Mouse (Mus musculus) heart, embryonic 16.5 days (tissue): ENCODE measurements at regions not wholly inside any gene's neighbourhood (a gene's known extent, or its start where the extent isn't known, plus 50 kb on each side); places are given as distances from the start of the nearest gene placed in this dataset.

Experiments
- ATAC-seq: fragments of 200-750 bp; cut with Nextera tagmentation; replicated peaks from 2 replicates; pipeline ENCODE4 v1.8.0; 2017; ENCODE audit warnings: moderate number of reproducible peaks; ENCODE audit not compliant: insufficient read depth, low FRiP score; ENCODE audit errors: extremely low read depth
- H3K27ac ChIP-seq: fragments of 300-500 bp; sonication (generic); 2 replicates; pipeline ENCODE4 v1.5.1; 2014; ENCODE audit warnings: mild to moderate bottlenecking, low read length, control low read depth, moderate library complexity
- H3K27me3 ChIP-seq: fragments of 300-500 bp; sonication (generic); 2 replicates; pipeline ENCODE4 v1.6.1; 2014; ENCODE audit warnings: low read length, mixed read lengths; ENCODE audit not compliant: control insufficient read depth, insufficient read depth
- H3K36me3 ChIP-seq: fragments of 300-500 bp; sonication (generic); 2 replicates; pipeline ENCODE4 v1.6.1; 2014; ENCODE audit not compliant: control insufficient read depth, insufficient read depth
- H3K4me1 ChIP-seq: fragments of 300-500 bp; sonication (generic); 2 replicates; pipeline ENCODE4 v1.6.1; 2014; ENCODE audit warnings: low read length, mixed read lengths; ENCODE audit not compliant: control insufficient read depth, insufficient read depth
- H3K4me2 ChIP-seq: fragments of 300-500 bp; sonication (generic); 2 replicates; pipeline ENCODE4 v1.6.1; 2014; ENCODE audit warnings: low read depth, mild to moderate bottlenecking, control low read depth, low read length
- H3K4me3 ChIP-seq: fragments of 300-500 bp; sonication (generic); 2 replicates; pipeline ENCODE4 v1.5.1; 2014; ENCODE audit warnings: mild to moderate bottlenecking, control low read depth, low read length
- H3K9ac ChIP-seq: fragments of 300-500 bp; sonication (generic); 2 replicates; pipeline ENCODE4 v1.6.1; 2014; ENCODE audit warnings: low read length, control low read depth
- H3K9me3 ChIP-seq: fragments of 300-500 bp; sonication (generic); replicated peaks from 2 replicates; pipeline ENCODE4 v1.6.1; 2016; ENCODE audit warnings: low read length; ENCODE audit not compliant: control insufficient read depth
- WGBS: fragments of 180-500 bp; shearing (Covaris S2); extraction: QIAGEN DNeasy Blood & Tissue Kit; methylation state at CpG from one replicate; pipeline ENCODE4 v1.1.7; 2014; 5-methylcytosine and 5-hydroxymethylcytosine counted together

- H3K27me3 ChIP-seq: no peaks in the 10 kb centered on the region
- no peaks in the 10 kb centered on the region for H3K9me3 ChIP-seq
- H3K4me1 ChIP-seq: no peaks in the 10 kb centered on the region
- no peak overlapping the region for H3K4me3 ChIP-seq
- ATAC-seq: no peak
- H3K4me2 ChIP-seq: no peak overlapping the region
- H3K27ac ChIP-seq: no peak overlapping the region
- no peaks in the 10 kb centered on the region for H3K36me3 ChIP-seq
- 83% methylated on average over 5 of the region's 5 CpGs for WGBS
- no peak overlapping the region for H3K9ac ChIP-seq
These were observed 527.9 kb downstream of the Tm4sf1 start for GRCm38 (mm10) chr3:56773920-56774319.

GRCm38 (mm10) chr3:56770225-56770624, 531.6 kb downstream of the Tm4sf1 start:
- Histone ChIP-seq H3K4me2 (no peak overlapping the region), H3K9ac (no peak overlapping the region), H3K4me1 (no peaks in the 10 kb centered on the region), H3K9me3 (no peaks in the 10 kb centered on the region), H3K27me3 (no peaks in the 10 kb centered on the region), H3K27ac (no peak overlapping the region), H3K36me3 (no peaks in the 10 kb centered on the region), H3K4me3 (no peak overlapping the region)
- WGBS: 84% methylated on average over 2 of the region's 2 CpGs
- no peak for ATAC-seq

- no peaks in the 10 kb centered on the region for H3K36me3 ChIP-seq
- H3K27me3 ChIP-seq: no peaks in the 10 kb centered on the region
- H3K4me1 ChIP-seq: no peaks in the 10 kb centered on the region
- ATAC-seq: no peak
- no peak overlapping the region for H3K27ac ChIP-seq
- H3K4me3 ChIP-seq: no peak overlapping the region
- H3K4me2 ChIP-seq: no peak overlapping the region
- no peaks in the 10 kb centered on the region for H3K9me3 ChIP-seq
- 72% methylated on average over 3 of the region's 3 CpGs for WGBS
- H3K9ac ChIP-seq: no peak overlapping the region
These were observed 534.7 kb downstream of the Tm4sf1 start for GRCm38 (mm10) chr3:56767133-56767532.

- H3K27me3 ChIP-seq: no peaks in the 10 kb centered on the region
- H3K9me3 ChIP-seq: no peaks in the 10 kb centered on the region
- no peak overlapping the region for H3K27ac ChIP-seq
- WGBS: 83% methylated on average over 3 of the region's 3 CpGs
- H3K9ac ChIP-seq: no peak overlapping the region
- H3K4me3 ChIP-seq: no peak overlapping the region
- no peaks in the 10 kb centered on the region for H3K4me1 ChIP-seq
- ATAC-seq: no peak
- no peak overlapping the region for H3K4me2 ChIP-seq
- no peaks in the 10 kb centered on the region for H3K36me3 ChIP-seq
These were observed 537.5 kb downstream of the Tm4sf1 start for GRCm38 (mm10) chr3:56764336-56764735.

GRCm38 (mm10) chr3:56763896-56764295, 537.9 kb downstream of the Tm4sf1 start:
- H3K9ac ChIP-seq: no peak overlapping the region

GRCm38 (mm10) chr3:56753654-56754053, 548.1 kb downstream of the Tm4sf1 start:
- Histone ChIP-seq H3K9ac (no peak overlapping the region), H3K4me1 (peaks cover 10% of the 10 kb centered on the region), H3K9me3 (no peaks in the 10 kb centered on the region), H3K27me3 (no peaks in the 10 kb centered on the region), H3K27ac (no peak overlapping the region), H3K36me3 (no peaks in the 10 kb centered on the region), H3K4me2 (no peak overlapping the region), H3K4me3 (no peak overlapping the region)
- ATAC-seq: peak; percentile 87
- WGBS: 7% methylated on average over 3 of the region's 3 CpGs

More at GRCm38 (mm10) chr3:56763896-56764295, 537.9 kb downstream of the Tm4sf1 start:
- Histone ChIP-seq H3K9me3 (no peaks in the 10 kb centered on the region), H3K4me2 (no peak overlapping the region), H3K27ac (no peak overlapping the region), H3K4me1 (no peaks in the 10 kb centered on the region), H3K36me3 (no peaks in the 10 kb centered on the region), H3K4me3 (no peak overlapping the region), H3K27me3 (no peaks in the 10 kb centered on the region)
- no peak for ATAC-seq
- 85% methylated on average over 6 of the region's 6 CpGs for WGBS

GRCm38 (mm10) chr3:56751926-56752325, 549.9 kb downstream of the Tm4sf1 start:
- H3K4me1 ChIP-seq: peaks cover 10% of the 10 kb centered on the region
- no peak overlapping the region for H3K9ac ChIP-seq
- ATAC-seq: no peak
- no peaks in the 10 kb centered on the region for H3K36me3 ChIP-seq
- no peak overlapping the region for H3K4me3 ChIP-seq
- WGBS: 73% methylated on average over 1 of the region's 1 CpGs
- no peaks in the 10 kb centered on the region for H3K9me3 ChIP-seq
- no peaks in the 10 kb centered on the region for H3K27me3 ChIP-seq
- no peak overlapping the region for H3K27ac ChIP-seq
- no peak overlapping the region for H3K4me2 ChIP-seq

- no peaks in the 10 kb centered on the region for H3K4me1 ChIP-seq
- H3K27me3 ChIP-seq: no peaks in the 10 kb centered on the region
- no peaks in the 10 kb centered on the region for H3K9me3 ChIP-seq
- no peak overlapping the region for H3K27ac ChIP-seq
- no peaks in the 10 kb centered on the region for H3K36me3 ChIP-seq
- no peak overlapping the region for H3K4me3 ChIP-seq
- ATAC-seq: no peak
- no peak overlapping the region for H3K9ac ChIP-seq
- H3K4me2 ChIP-seq: no peak overlapping the region
These were observed 557.4 kb upstream of the Nbea start for GRCm38 (mm10) chr3:56740902-56741301.

- WGBS: 61% methylated on average over 3 of the region's 3 CpGs
- H3K9me3 ChIP-seq: no peaks in the 10 kb centered on the region
- H3K4me1 ChIP-seq: no peaks in the 10 kb centered on the region
- H3K9ac ChIP-seq: no peak overlapping the region
- no peaks in the 10 kb centered on the region for H3K27me3 ChIP-seq
- no peak overlapping the region for H3K4me2 ChIP-seq
- H3K27ac ChIP-seq: no peak overlapping the region
- H3K36me3 ChIP-seq: no peaks in the 10 kb centered on the region
- no peak for ATAC-seq
- no peak overlapping the region for H3K4me3 ChIP-seq
These were observed 556.0 kb upstream of the Nbea start for GRCm38 (mm10) chr3:56739451-56739850.

DNA sequence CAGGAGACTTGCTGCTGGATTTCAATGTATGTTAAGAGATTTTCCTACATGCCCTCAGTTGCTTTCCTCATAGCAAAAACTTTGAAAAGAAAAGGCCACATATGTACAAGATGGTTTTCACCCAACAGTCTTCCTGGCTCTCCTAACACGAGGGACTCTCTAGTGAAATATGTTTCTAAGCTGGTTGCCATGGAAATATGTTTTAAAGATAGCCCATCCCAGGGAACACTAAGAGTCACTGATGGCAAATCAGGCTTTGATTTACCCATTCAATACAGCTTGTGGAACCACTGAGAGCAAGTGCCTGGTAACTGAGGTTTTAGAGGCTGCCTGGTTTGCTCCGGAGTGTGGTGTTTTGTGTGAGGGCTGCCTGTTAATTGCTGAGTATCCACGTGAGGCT, 547.3 kb upstream of the Nbea start:
- WGBS: 57% methylated on average over 3 of the region's 3 CpGs
- H3K27me3 ChIP-seq: no peaks in the 10 kb centered on the region
- H3K4me3 ChIP-seq: no peak overlapping the region
- H3K4me1 ChIP-seq: no peaks in the 10 kb centered on the region
- no peak for ATAC-seq
- H3K27ac ChIP-seq: no peak overlapping the region
- no peaks in the 10 kb centered on the region for H3K9me3 ChIP-seq
- no peak overlapping the region for H3K4me2 ChIP-seq
- no peak overlapping the region for H3K9ac ChIP-seq
- no peaks in the 10 kb centered on the region for H3K36me3 ChIP-seq
